Mouse (Mus musculus) kidney, postnatal 0 days (tissue): ENCODE results near the gene Bscl2. TPM values are rescaled to one million over a fixed set of nuclear protein-coding genes. Genes with fewer than 3 reads are reported as not detected.

ENCODE experiments used
- ATAC-seq: fragments of 200-750 bp; cut with Nextera tagmentation; replicated peaks from 2 replicates; pipeline ENCODE4 v1.8.0; 2017; ENCODE audit warnings: low read depth, moderate number of reproducible peaks, moderate TSS enrichment, moderate library complexity; ENCODE audit not compliant: low FRiP score
- DNase-seq: peaks from one replicate; pipeline ENCODE4 v3.0.0-alpha.2; 2016; ENCODE audit warnings: low spot score
- H3K27ac ChIP-seq: fragments of 300-500 bp; sonication (generic); 2 replicates; pipeline ENCODE4 v1.5.1; 2014; ENCODE audit warnings: mild to moderate bottlenecking
- H3K27me3 ChIP-seq: fragments of 300-500 bp; sonication (generic); 2 replicates; pipeline ENCODE4 v1.6.1; 2014; ENCODE audit warnings: low read length, mixed read lengths; ENCODE audit not compliant: insufficient read depth
- H3K36me3 ChIP-seq: fragments of 300-500 bp; sonication (generic); 2 replicates; pipeline ENCODE4 v1.6.1; 2014; ENCODE audit warnings: low read length, mixed read lengths; ENCODE audit not compliant: insufficient read depth
- H3K4me1 ChIP-seq: fragments of 300-500 bp; sonication (generic); replicated peaks from 2 replicates; pipeline ENCODE4 v1.6.1; 2014; ENCODE audit warnings: antibody characterized with exemption, low read length, mixed read lengths; ENCODE audit not compliant: insufficient read depth
- H3K4me2 ChIP-seq: fragments of 300-500 bp; sonication (generic); 2 replicates; pipeline ENCODE4 v1.6.1; 2014; ENCODE audit warnings: mild to moderate bottlenecking, low read length, moderate library complexity, mixed read lengths
- H3K4me3 ChIP-seq: fragments of 300-500 bp; sonication (generic); replicated peaks from 2 replicates; pipeline ENCODE4 v1.5.1; 2014; ENCODE audit warnings: low read depth, low read length
- H3K9ac ChIP-seq: fragments of 300-500 bp; sonication (generic); 2 replicates; pipeline ENCODE4 v1.6.1; 2014; ENCODE audit warnings: low read depth, low read length
- H3K9me3 ChIP-seq: fragments of 300-500 bp; sonication (generic); replicated peaks from 2 replicates; pipeline ENCODE4 v1.6.1; 2016; ENCODE audit warnings: low read length, inconsistent platforms, mixed read lengths
- CTCF ChIP-seq: IDR thresholded peaks from 2 replicates; pipeline ENCODE4 v1.5.1; 2016; ENCODE audit warnings: antibody characterized with exemption, low read depth, mild to moderate bottlenecking, moderate library complexity
- WGBS: fragments of 180-500 bp; shearing (Covaris S2); extraction: QIAGEN DNeasy Blood & Tissue Kit; methylation state at CpG from one replicate; pipeline ENCODE4 v1.1.7; 2014; 5-methylcytosine and 5-hydroxymethylcytosine counted together
- polyA plus RNA-seq: library from polyadenylated mRNA; unstranded; fragments of >200 nt; fragmentation: Nextera tagmentation; extraction: Ambion mirVana; gene quantifications from 2 replicates; pipeline ENCODE4 v1.2.1, GENCODE M21; 2015

Gene Bscl2
- polyA plus RNA-seq, 1 experiment from 2014 or later, result 57.0 TPM

GRCm38 (mm10) chr19:8839103-8839907 lies 2.0 kb downstream of the Bscl2 start, which contains the start of gene Gng3:
TSS of gene Gng3 (minus strand) at chr19:8839194.
- no peak for DNase-seq

DNA sequence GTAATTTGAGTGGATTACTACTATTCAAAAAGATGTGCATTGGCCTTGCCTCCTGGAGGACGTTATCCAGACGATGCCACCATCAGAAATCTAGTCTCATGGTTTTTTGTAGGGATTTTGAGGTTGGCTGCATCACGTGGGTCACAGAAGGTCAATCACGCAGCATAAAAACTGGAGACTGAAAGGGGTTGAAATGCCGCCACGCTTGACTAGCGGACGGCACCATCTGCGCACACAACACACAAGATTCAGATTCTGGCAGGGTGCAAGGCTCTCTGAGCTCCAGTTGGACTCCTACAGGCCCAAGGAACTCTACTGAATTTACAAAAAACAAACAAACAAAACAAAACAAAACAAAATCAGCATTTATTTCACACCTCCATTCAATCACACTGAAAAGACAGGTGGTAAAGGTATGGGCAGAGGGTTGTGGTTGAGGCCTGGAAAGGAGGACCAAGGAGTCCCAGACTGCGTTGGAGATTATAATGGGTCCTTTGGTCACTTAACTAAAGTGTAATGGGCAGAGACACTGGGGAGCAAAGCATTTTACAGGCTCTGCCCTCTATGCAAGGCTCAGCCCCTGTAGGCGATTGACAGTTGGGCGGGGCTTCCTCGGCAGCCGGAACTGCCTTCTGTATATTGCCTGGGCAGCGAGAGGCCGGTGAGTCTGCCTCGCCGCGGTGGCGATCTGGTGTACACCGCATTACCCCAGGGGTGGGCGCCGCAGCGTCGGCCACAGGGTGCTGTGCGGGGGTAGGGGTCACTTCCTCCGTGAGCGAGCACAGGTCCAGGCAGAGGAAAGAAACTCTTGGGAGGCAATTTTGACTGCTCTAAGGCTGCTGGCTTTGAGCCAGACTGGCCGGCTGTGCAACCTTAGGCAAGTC lies 2.9 kb downstream of the Bscl2 start:
- WGBS, result 22% methylated on average over 29 of the region's 29 CpGs
- peaks cover 23% of the 10 kb centered on the region for H3K4me1 ChIP-seq

More at GRCm38 (mm10) chr19:8839103-8839907, 2.0 kb downstream of the Bscl2 start, which contains the start of gene Gng3:
- peak within 1 kb of the TSS; percentile 96 for H3K4me2 ChIP-seq
- ATAC-seq, result no peak
- H3K27me3 ChIP-seq, result no peaks in the 10 kb centered on the region
- H3K9ac ChIP-seq, result peak within 1 kb of the TSS; percentile 84
- 60% methylated on average over 11 of the region's 11 CpGs for WGBS
- H3K4me3 ChIP-seq, result peak within 1 kb of the TSS; percentile 60
- peaks cover 7% of the 10 kb centered on the region for H3K36me3 ChIP-seq
- TF ChIP-seq CTCF, result no peak
- H3K9me3 ChIP-seq, result no peaks in the 10 kb centered on the region
- peak within 1 kb of the TSS; percentile 98 for H3K27ac ChIP-seq
- peaks cover 23% of the 10 kb centered on the region for H3K4me1 ChIP-seq

GRCm38 (mm10) chr19:8841012-8841411 lies 3.7 kb downstream of the Bscl2 start:
- peak overlapping the region; percentile 79 for H3K4me2 ChIP-seq
- H3K9ac ChIP-seq, result peak overlapping the region; percentile 63

More for the DNA sequence above, 2.9 kb downstream of the Bscl2 start:
- peak overlapping the region; percentile 63 for H3K9ac ChIP-seq
- peak overlapping the region; percentile 52 for H3K27ac ChIP-seq
- DNase-seq (peak; percentile 84), ATAC-seq (peak; percentile 57)
- H3K4me3 ChIP-seq, result peak overlapping the region; percentile 46
- no peaks in the 10 kb centered on the region for H3K9me3 ChIP-seq
- no peak; the same call in 1 of the 2 replicates for TF ChIP-seq CTCF
- H3K36me3 ChIP-seq, result 0 out of 2 replicates have a peak, but pooled peaks cover 5% of the 10 kb centered on the region
- no peaks in the 10 kb centered on the region for H3K27me3 ChIP-seq
- peak overlapping the region; percentile 79 for H3K4me2 ChIP-seq

DNA sequence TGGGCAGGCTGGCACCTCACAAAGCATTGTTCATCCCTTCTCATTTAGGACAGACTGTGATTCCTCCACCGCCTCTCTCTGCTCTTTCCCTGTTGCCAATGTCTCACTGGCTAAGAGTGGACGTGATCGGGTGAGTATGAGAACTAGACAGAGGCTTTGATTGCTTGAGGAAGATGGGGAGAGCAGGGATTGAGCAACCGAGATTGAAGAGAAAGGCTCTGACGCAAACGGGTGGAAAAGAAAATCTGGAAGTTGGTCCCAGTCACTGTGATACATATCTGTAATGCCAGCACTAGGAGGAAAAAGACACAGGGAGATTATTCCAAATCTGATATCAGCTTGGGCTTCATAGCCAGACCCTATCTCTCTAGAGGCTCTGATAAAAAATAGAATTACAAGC lies 5.7 kb downstream of the Bscl2 start:
- Histone ChIP-seq H3K9ac (no peak overlapping the region), H3K36me3 (0 out of 2 replicates have a peak, but pooled peaks cover 20% of the 10 kb centered on the region), H3K4me1 (peaks cover 23% of the 10 kb centered on the region), H3K27me3 (no peaks in the 10 kb centered on the region), H3K4me3 (no peak overlapping the region), H3K27ac (no peak overlapping the region), H3K4me2 (no peak overlapping the region), H3K9me3 (no peaks in the 10 kb centered on the region)
- ATAC-seq, result no peak
- 90% methylated on average over 6 of the region's 6 CpGs for WGBS
- DNase-seq, result no peak
- TF ChIP-seq CTCF, result no peak

More at GRCm38 (mm10) chr19:8841012-8841411, 3.7 kb downstream of the Bscl2 start:
- H3K27me3 ChIP-seq, result no peaks in the 10 kb centered on the region
- WGBS, result 85% methylated on average over 7 of the region's 7 CpGs
- H3K4me1 ChIP-seq, result peaks cover 23% of the 10 kb centered on the region
- H3K4me3 ChIP-seq, result no peak overlapping the region; the same call in 1 of the 2 replicates
- DNase-seq (no peak), ATAC-seq (no peak)
- H3K27ac ChIP-seq, result peak overlapping the region; percentile 52; the same call in 1 of the 2 replicates
- H3K9me3 ChIP-seq, result no peaks in the 10 kb centered on the region
- TF ChIP-seq CTCF, result no peak
- H3K36me3 ChIP-seq, result 0 out of 2 replicates have a peak, but pooled peaks cover 10% of the 10 kb centered on the region

GRCm38 (mm10) chr19:8844371-8845129 lies 7.3 kb downstream of the Bscl2 start:
- peak; percentile 90 for DNase-seq
- no peak overlapping the region for H3K4me3 ChIP-seq

More at GRCm38 (mm10) chr19:8844371-8845129, 7.3 kb downstream of the Bscl2 start:
- Histone ChIP-seq H3K4me1 (peaks cover 11% of the 10 kb centered on the region), H3K36me3 (0 out of 2 replicates have a peak, but pooled peaks cover 20% of the 10 kb centered on the region), H3K27me3 (no peaks in the 10 kb centered on the region), H3K9me3 (no peaks in the 10 kb centered on the region), H3K9ac (no peak overlapping the region), H3K4me2 (no peak overlapping the region), H3K27ac (no peak overlapping the region)
- 60% methylated on average over 5 of the region's 5 CpGs for WGBS
- no peak for ATAC-seq
- TF ChIP-seq CTCF, result peak; percentile 85
